Mouse (Mus musculus) mouse trophoblast stem cell (cell line): ENCODE results near the gene Gcnt2.

ENCODE experiments used
- in situ Hi-C, 2 experiments: fragments of 300-500 bp; cut with MseI, MboI; formaldehyde crosslinking; loops; 2 replicates in 1 of 2; 3 replicates in 1 of 2; pipeline ENCODE4 v1.15.1; 2025

The Gcnt2 gene

DNA sequence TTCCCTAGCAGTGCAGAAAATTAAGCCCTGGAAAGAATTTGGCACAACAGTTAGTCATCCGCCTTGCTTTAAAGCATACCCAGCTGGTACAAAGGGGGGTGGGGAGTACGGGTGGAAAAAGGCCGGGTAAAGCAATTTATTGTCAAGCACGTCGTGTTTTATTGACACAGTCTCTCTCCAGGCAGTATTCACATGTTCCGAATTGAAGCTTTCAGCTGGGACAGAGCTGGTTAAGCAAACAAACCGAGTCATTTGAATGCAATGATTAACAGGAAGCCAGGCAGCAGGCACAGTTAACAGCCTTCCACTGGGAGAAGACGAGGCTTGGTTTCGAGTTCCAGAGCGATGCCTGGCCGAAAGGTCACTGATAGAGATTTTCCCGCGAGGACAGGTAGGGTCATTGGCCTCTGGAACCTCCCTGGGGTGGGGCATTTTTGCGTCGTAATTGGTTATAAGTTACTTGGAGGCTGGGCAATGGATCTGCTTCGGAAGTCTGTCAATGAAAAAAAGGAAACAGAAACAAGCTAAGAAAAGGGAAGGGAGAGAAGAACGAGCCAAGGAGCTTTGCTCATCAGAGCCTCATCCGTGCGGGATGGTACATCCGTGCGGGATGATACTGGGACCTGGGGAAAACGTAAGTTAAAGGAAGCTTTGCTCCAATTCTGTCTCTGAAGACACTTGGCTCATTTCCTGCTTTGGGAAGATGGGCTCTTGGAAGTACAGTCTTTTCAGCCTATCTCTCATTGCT is at the start of gene Gcnt2:
TSS of gene Gcnt2 (plus strand) at position 103 of the 748 bp plus-strand sequence.
- in situ Hi-C loops, result no loop called here

DNA sequence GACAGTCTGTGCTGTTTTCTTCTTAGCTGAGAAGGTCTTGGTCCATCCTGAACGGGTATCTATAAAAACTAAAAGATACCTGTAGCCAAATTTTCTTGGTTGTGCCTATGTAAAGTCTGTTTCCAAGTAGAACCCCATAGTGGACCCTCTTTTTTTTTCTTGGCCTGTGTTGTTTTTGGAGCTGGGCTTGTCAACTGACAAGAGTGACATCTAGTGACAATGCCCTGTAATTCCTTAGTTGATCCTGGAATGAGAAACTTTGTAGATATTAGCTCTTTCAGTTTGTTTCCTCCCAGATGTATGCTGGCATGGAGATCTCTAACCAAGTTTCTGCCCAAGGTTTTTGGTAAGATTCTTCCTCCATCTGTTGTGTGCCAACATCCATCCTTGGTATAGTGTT is 38.9 kb upstream of the Gcnt2 start:
- in situ Hi-C loops, result loop anchor here in 1 of 2 experiments (25.0 kb wide), 1 partner anchor 417 kb away; the partner anchor contains the start of gene Smim13

DNA sequence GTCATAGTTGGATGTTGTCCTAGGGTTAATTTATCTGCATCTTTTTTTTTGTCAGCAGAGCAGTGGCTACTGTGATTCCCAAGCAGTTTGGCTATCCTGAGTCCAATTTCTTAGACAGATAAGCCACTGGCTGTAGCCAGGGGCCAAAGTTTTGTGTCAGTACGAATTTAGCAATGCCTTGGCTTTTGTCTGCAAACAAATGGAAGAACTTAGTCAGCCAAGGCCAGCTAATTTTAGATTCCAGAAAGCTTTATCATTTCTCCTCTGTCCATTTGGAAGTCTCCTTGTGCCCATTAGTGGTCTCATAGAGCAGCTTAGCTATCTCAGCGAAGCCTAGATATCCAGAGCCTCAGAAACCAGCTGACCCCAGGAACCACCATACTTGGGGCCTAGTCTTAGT is 37.6 kb upstream of the Gcnt2 start:
- in situ Hi-C loops, result loop anchor here in 1 of 2 experiments (25.0 kb wide), 1 partner anchor 415 kb away; the partner anchor contains the start of gene Smim13

DNA sequence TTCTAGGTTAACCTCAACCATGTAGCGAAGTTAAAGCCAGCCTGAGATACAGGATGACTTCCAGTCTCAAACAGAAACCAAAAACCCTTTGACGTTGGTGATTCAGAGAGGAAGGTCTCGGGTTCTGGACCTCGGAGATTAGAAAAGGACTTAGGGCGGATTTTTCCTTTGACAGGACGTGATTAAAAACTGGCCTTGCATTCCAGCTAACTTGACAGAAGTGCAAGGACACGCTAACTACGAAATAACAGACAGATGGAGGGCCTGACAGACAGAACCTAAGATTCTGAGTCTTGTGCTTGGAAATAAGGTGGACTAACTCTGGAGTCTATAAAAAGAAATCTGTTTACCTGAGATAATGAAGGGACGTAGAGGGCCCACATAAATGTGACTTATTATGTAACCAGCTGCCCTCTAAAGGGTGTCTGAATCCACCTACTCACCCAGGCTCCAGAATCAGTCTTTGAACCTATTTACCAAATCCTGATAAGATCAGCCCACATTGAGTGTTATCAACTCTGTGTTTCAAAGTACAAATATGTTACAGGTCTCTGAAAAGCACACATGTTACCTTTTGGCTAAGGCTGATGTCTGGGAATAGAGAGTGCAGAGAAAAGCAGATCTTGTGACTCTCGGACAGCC is 18.3 kb upstream of the Gcnt2 start:
- in situ Hi-C loops, result loop anchor here (10.0 to 25.0 kb wide), 2 partner anchors 134 to 396 kb away; partner anchors contain the start of gene Smim13 (in 1 of the 2)

DNA sequence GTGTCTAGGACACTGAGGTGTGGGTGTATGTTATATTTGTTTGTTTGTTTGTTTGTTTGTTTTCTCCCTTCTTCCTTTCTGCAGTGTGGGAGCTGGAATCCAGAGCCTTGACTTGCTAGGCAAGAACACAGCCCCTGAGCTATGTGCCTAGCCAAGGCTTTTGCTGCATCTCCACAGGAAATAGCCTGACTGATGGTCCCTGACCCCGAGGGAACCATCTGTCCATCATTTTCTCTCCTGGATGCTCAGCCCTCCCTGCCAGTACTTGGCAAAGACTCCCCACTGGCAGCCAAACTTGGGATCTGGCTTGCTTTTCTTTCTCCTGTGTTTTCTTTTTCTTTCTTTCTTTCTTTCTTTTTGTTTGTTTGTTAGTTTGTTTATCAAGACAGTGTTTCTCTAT is 17.4 kb upstream of the Gcnt2 start:
- in situ Hi-C loops, result loop anchor here (10.0 to 25.0 kb wide), 2 partner anchors 133 to 395 kb away; partner anchors contain the start of gene Smim13 (in 1 of the 2)

DNA sequence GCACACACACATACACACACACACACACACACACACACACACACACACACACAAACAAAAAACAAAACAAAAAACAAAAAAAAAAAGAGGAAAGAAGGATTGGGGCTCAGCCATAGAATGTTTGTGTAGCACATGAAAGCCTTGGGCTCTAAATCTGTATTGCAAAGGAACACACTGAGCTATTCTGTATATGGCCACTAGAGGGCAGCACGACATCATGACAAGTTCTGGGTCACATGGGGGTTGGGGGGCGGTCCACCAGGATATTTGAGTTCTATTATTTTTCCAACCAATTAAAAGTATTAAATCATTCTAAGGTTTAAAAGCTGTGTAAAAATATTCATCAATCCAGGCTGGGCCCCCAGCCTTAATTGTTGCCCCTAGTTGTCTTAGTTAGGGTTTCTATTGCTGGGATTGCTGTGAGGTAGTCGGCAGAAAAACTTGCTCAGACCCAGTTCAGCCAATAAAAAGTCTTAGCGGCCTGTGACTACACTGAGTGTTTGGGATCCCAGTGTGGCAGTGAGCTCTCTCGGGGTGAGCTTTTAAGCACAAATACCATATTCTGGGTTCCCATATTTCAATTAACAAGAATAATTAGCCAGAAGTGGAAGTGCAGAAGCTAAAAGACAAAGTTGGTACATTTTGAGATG is 16.0 kb upstream of the Gcnt2 start:
- in situ Hi-C loops, result loop anchor here (10.0 to 25.0 kb wide), 2 partner anchors 131 to 394 kb away; partner anchors contain the start of gene Smim13 (in 1 of the 2)

DNA sequence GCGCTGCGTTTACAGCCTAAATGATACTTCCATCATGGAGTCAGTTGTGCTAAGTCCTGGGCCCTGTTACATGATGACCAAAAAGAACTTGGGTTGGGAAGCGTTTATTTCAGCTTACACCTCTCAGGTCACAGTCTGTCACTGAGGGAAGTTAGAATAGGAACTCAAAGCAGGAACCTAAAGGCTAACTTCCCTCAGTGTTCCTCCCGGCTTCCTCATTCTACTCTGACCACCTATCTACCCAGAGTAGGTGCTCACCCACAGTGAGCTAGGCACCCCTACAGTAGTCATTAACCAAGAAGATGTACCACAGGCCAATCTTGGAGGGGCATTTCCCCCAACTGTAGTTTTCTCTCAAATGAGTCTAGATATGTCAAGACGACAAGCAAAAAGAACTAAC is 15.4 kb upstream of the Gcnt2 start:
- in situ Hi-C loops, result loop anchor here (10.0 to 25.0 kb wide), 2 partner anchors 131 to 393 kb away; partner anchors contain the start of gene Smim13 (in 1 of the 2)

DNA sequence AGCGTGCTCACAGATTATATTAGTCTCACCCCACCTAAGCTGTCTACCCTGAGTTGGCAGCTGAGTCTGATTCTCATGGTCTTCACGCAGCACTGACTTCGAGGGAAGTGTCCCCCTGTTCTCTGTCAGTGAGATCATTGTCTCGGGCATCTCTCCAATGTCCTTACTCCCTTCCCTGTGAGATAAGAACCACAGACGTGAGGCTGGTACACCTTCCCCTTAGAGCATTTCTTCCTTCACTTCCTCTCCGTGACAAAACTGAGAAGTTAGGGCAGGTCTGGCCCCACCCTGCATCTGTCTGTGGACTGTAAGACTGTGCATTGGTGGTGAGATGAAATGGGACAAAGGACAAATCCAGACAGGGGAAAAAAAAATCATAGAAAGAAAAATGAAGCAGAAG is 13.6 kb upstream of the Gcnt2 start:
- in situ Hi-C loops, result loop anchor here (10.0 to 25.0 kb wide), 2 partner anchors 129 to 391 kb away; partner anchors contain the start of gene Smim13 (in 1 of the 2)

DNA sequence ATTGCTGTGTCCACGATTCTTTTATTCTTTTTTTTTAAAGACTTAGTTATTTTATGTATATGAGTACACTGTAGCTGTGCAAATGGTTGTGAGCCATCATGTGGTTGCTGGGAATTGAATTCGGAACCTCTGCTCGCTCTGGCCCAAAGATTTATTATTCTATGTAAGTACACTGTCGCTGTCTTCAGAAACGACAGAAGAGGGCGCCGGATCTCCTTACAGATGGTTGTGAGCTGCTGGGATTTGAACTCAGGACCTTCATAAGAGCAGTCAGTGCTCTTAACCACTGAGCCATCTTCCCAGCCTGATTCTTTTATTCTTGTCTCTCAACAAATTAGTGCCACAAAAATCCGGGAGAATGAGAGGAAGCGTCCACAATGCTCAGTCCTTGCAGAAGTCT is 13.2 kb upstream of the Gcnt2 start:
- in situ Hi-C loops, result loop anchor here (10.0 to 25.0 kb wide), 2 partner anchors 128 to 391 kb away; partner anchors contain the start of gene Smim13 (in 1 of the 2)

DNA sequence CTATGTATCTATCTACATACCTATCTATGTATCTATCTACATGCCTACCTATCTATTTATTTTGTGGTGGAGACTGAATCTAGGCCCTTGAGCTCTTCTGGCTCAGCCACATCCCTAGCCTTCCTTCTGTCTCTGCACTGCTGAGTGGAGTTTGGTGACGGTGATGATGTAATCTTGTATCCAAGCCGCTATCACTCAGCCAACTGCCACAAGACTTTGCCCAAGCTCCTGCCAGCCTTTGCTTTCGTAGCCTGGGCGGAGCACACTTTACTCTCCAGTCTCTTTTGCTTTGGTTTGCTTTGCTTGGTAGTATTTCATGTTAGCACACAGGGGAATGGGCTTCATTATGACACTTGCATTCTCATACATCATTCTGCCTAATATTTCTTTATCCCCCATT is 11.7 kb upstream of the Gcnt2 start:
- in situ Hi-C loops, result loop anchor here (10.0 to 25.0 kb wide), 2 partner anchors 127 to 389 kb away; partner anchors contain the start of gene Smim13 (in 1 of the 2)

DNA sequence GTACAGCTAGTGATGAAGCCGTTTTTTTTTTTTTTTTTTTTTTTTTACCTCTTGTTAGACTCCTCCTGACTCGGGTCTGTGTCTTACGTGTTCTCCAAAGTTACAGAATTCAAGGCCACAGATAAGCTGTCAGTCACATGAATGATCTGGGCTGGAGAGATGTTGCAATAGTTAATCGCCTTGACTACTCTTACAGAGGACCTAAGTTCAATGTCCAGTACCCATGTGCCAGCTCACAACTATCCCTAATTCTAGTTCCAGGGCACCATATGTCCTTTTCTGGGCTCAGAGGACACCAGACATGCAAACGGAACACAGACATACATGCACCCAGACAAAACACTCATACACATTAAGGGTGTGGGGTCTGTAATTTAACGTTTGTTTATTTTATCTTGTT is 8.9 kb upstream of the Gcnt2 start:
- in situ Hi-C loops, result no loop called here

DNA sequence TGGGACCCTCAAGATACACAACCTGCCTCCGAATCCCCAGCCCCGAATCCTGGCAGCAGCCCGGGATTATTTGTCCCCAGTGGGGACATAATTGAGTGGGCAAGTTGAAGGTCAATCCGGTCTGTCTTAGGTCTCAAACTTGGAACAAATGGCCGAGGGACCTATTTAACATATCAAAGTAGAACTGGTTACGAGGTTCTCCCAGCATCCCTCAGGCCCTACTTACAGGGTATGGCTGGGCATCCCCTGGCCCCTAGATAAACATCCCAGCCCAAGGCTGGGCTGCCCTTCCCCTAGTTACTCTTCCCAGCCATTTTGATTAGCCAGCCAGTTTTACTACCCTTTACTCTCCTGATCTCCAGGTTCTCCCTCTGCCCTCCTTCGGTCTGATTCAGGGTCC is 8.3 kb upstream of the Gcnt2 start:
- in situ Hi-C loops, result no loop called here

DNA sequence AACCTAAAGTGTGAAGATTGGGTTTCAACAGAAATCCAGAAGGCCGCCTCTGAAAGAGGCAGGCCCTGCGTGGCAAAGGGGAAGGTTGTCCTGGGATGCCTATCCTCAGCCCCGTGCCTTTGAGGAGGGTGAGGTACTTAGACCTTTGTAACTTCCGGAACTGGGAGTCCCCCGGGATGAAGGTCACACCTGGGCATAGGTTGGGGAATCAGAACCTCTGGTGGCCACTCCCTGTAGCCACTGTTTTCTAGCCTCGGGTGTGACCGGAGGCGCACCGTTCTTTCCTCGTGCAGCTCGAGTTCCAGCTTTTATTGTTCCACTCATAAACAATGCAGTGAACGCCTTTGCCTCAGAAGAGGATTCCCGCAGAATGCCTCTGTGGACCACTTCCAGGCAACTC is 7.6 kb upstream of the Gcnt2 start:
- in situ Hi-C loops, result no loop called here

DNA sequence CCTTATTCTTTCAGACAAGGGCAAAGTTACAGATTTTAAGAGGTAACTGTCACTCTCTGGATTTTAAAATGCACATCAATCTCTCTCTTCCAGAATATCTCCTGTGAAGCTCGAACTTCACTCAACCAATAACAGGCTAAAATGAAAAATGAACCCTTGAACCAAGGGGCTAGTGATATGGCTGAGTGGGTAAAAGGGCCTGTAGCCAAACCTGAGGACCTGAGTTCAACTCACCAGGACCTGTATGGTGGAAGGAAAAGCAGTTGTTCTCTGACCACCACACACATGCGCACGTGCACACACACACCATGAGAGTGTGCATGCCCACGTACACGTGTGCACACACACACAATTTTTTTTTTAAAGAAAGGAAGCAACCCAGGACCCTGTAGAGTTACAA is 6.8 kb upstream of the Gcnt2 start:
- in situ Hi-C loops, result no loop called here

DNA sequence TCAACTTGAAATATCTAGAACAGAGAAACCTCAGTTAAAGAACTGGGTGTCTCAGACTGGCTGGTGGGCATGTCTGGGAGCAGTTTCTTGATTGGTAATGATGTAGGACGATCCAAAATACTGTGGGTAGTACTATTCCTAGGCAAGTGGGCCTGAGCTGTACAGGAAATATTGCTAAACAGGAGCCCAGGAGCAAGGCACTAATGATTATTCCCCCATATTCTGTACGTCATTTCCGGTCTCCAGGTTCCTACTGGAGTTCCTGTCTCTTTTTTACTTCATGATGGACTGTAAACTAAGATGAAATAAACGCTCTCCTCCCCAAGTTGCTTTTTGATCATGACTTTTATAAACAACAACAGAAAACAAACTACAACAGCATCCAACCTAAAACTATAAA is 5.7 kb upstream of the Gcnt2 start:
- in situ Hi-C loops, result no loop called here

DNA sequence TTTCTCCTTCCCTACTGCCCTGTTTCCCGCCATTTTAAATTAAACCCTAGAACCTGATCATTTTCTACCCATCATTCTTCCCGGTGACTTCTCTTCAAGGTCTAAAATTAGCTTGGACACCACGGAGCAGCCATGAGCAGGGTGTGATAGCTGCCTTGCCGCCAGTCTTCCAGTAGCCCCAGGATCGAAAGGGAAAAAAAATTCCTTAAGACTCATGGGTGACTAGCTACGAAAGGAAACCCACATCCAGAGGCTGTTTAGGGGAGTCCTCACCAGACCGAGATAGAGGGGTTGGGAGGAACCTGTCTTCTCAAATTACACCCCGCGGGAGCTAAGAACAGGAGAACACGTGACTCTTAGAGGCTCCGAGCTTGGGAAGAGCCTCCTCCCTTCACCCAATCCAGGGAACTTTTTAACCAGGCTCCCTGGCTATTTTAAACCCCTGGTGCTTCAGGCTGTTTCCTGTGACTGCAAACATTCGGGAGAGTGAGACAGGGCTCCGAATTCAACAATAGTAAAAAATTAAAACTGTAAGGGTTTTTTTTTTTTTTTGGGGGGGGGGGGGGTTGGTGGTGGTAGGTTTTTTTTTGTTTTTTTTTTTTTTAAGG is 5.0 kb upstream of the Gcnt2 start:
- in situ Hi-C loops, result no loop called here

DNA sequence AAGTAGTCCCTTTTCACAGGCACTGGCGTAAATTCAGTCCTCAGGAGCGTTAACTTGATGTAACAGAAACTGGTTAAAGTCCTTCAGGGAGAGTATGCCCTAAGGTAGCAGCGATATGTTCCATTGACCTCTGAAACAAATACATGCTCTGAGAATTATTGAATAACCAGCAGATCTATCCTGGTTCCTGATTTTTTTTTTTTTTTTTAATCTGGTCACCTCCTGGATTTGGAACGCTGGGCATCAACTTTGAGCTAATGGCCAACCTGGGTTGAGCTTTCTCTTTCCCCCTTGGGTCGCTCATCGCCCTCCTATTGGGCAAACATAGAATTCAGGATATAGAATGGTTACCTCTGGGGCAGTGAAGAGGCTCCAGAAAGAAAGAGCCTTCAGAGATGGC is 4.3 kb upstream of the Gcnt2 start:
- in situ Hi-C loops, result no loop called here

DNA sequence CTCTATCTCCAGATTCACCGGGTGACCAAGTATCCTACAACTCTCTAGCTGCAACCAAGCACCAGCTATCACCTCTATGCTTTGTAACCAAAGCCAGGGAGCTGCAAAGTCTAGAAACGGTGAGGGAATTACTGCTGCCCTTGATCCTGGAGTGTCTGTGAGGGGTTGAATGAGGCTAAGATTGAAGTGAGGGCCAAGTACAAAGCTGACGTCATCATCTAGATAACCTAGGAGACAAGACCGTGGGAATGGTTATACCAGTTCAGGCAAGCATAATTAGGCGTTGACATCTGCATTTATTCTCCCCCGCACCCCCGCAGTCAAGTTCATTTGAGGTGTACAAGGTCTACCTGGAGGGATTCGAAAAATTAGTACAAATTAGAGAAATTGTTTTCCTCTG is 2.8 kb upstream of the Gcnt2 start:
- in situ Hi-C loops, result no loop called here

DNA sequence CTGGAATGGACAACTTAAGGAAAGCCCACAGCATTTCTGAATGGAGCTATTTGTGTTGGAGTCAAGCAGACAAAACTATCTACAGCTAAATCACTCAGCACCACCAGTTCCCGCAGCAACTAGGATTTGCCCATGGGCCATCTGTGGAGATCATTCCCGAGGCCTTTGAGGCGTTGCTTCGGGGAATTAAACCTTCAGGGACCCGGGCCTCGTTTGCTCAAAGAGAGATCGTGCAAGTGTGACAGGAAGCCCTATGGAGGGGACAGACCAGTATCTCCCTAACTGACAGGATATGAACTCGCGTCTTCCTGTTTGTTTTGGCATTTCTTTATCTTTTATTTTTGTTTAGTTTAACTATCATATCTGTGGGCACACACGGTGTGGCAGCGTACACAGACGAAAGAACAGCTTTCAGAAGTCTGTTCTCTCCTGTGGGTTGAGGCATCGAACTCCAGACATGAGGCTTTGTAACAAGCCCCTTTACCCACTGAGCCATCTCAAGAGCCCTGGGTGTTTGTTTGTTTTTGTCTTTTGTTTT is 2.2 kb upstream of the Gcnt2 start:
- in situ Hi-C loops, result no loop called here

DNA sequence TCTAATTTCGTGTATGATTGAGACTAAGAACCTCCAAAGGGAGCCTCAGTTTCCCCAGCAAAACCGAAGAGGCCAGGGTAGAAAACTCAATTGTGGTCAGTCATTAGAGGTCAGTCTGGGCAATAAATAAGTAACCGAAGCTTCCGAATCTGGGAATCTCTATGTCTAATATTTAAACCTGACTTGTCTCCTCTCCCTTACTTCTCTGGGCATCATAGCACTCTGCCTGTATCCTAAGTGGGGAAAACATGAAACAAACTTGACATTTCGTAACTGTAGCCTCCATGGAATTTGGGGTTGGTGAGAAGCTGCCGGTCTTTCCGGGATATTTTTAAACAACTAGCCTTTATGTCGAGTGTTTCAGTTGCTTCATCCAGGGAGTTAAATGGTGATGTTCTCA is 329 bp upstream of the Gcnt2 start:
- in situ Hi-C loops, result no loop called here

DNA sequence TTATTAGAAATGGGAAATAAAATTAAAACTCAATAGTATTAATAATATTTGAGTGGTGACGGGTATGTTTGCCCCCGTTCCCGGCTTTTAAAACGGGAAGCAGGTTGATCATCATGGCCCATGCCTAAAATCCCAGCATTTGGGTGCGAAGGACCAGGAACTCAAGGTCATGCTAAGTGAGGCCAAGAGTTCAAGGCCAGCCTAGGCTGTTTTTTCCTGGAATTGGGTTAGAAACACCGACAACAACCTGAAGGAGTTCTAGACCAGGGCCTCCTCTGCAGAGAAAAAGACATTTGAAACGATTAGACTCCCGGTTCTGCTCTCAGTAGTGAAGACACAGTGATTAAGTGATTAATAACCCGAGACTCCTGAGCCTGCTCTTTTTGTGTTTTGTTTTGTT is 3.5 kb downstream of the Gcnt2 start:
- in situ Hi-C loops, result no loop called here
